Mouse (Mus musculus) megakaryocyte, embryonic 14.5 days (primary cell): ENCODE measurements around the gene Mtf2. TPM values are rescaled to one million over a fixed set of nuclear protein-coding genes. Genes with fewer than 3 reads are reported as not detected.

Experiments
- H3K27me3 ChIP-seq: replicated peaks from 2 replicates; pipeline ENCODE3; 2012; ENCODE audit warnings: inconsistent platforms
- H3K36me3 ChIP-seq: replicated peaks from 2 replicates; pipeline ENCODE3; 2012; ENCODE audit warnings: low read length, inconsistent platforms, mixed read lengths
- H3K4me1 ChIP-seq: 2 replicates; pipeline ENCODE4 v1.6.1; 2012; ENCODE audit warnings: inconsistent platforms
- H3K4me3 ChIP-seq: replicated peaks from 2 replicates; pipeline ENCODE3; 2012; ENCODE audit warnings: moderate library complexity, mild to moderate bottlenecking, inconsistent platforms
- H3K9me3 ChIP-seq: 2 replicates; pipeline ENCODE4 v1.6.1; 2012; ENCODE audit warnings: inconsistent platforms
- FLI1 ChIP-seq: IDR thresholded peaks from 2 replicates; pipeline ENCODE4 v1.6.1; 2012; ENCODE audit warnings: low read length, inconsistent platforms, mixed read lengths
- GATA1 ChIP-seq: IDR thresholded peaks from 3 replicates; pipeline ENCODE4 v1.6.1; 2012; ENCODE audit warnings: mixed read lengths, low read length, inconsistent platforms, borderline replicate concordance
- polyA plus RNA-seq: library from polyadenylated mRNA; stranded (reverse); fragments of >175 nt; gene quantifications from 2 replicates; pipeline ENCODE4 v1.2.3, GENCODE M21; 2012; ENCODE audit warnings: low replicate concordance; ENCODE audit not compliant: insufficient read depth

The Mtf2 gene
- polyA plus RNA-seq, 1 experiment = 5.8 TPM

- H3K27me3 ChIP-seq = no peaks in the 10 kb centered on the region
- peaks cover 50% of the 10 kb centered on the region for H3K36me3 ChIP-seq
- no peaks in the 10 kb centered on the region for H3K9me3 ChIP-seq
- no peak overlapping the region for H3K4me3 ChIP-seq
- no peaks in the 10 kb centered on the region; the same call in 1 of the 2 replicates for H3K4me1 ChIP-seq
- TF ChIP-seq FLI1 (no peak), GATA1 (no peak)
These were observed 54.9 kb downstream of the Mtf2 start for GRCm38 (mm10) chr5:108120221-108120900.

GRCm38 (mm10) chr5:108131849-108132440 is 66.5 kb downstream of the Mtf2 start:
- H3K4me3 ChIP-seq = peak overlapping the region; percentile 99

GRCm38 (mm10) chr5:108132441-108133243 is 67.2 kb downstream of the Mtf2 start, which contains the start of the genes Tmed5 and Ccdc18:
Gene Tmed5, minus strand, starts transcription at chr5:108132620.
Gene Ccdc18, plus strand, starts transcription at chr5:108132875.
- Histone ChIP-seq H3K4me3 (peak within 1 kb of the TSS; percentile 99), H3K36me3 (peaks cover 27% of the 10 kb centered on the region), H3K4me1 (peaks cover 23% of the 10 kb centered on the region), H3K27me3 (no peaks in the 10 kb centered on the region), H3K9me3 (no peaks in the 10 kb centered on the region)
- no peak for TF ChIP-seq FLI1
- no peak for TF ChIP-seq GATA1

More at GRCm38 (mm10) chr5:108131849-108132440, 66.5 kb downstream of the Mtf2 start:
- Histone ChIP-seq H3K27me3 (no peaks in the 10 kb centered on the region), H3K9me3 (no peaks in the 10 kb centered on the region), H3K4me1 (peaks cover 23% of the 10 kb centered on the region), H3K36me3 (peaks cover 30% of the 10 kb centered on the region)
- TF ChIP-seq GATA1 (no peak), FLI1 (no peak)

GRCm38 (mm10) chr5:108152592-108152991 is 87.1 kb downstream of the Mtf2 start:
- peaks cover 10% of the 10 kb centered on the region for H3K36me3 ChIP-seq
- H3K9me3 ChIP-seq = no peaks in the 10 kb centered on the region
- H3K4me1 ChIP-seq = peaks cover 3% of the 10 kb centered on the region; the same call in 1 of the 2 replicates
- no peak overlapping the region for H3K4me3 ChIP-seq
- H3K27me3 ChIP-seq = no peaks in the 10 kb centered on the region
- no peak for TF ChIP-seq GATA1

Other genes with a start within 250 kb of the Mtf2 start
- gene Ube2d2b, start 235.6 kb upstream of the Mtf2 start, polyA plus RNA-seq = not detected in 2 replicates
- gene Evi5, start 190.6 kb upstream of the Mtf2 start, polyA plus RNA-seq = 0.20 TPM in 1 of 2 replicates, not detected in the other
- gene Rpl5, start 165.2 kb upstream of the Mtf2 start, polyA plus RNA-seq = 21.3 and 79.1 TPM in 2 replicates
- 0.94 TPM in 1 of 2 replicates, not detected in the other for gene Fam69a, start 78.6 kb upstream of the Mtf2 start, polyA plus RNA-seq
- gene Tmed5, start 66.9 kb downstream of the Mtf2 start, polyA plus RNA-seq = 18.5 and 35.6 TPM in 2 replicates
- 0.30 TPM in 1 of 2 replicates, not detected in the other for gene Ccdc18, start 67.2 kb downstream of the Mtf2 start, polyA plus RNA-seq
- 12.5 and 20.5 TPM in 2 replicates for gene Dr1, start 203.2 kb downstream of the Mtf2 start, polyA plus RNA-seq
- 0.55 and 0.77 TPM in 2 replicates for gene Pigg, start 246.9 kb downstream of the Mtf2 start, polyA plus RNA-seq